Mouse (Mus musculus) kidney, adult 2 months (tissue): ENCODE measurements at regions not wholly inside any gene's neighbourhood (a gene's known extent, or its start where the extent isn't known, plus 50 kb on each side); places are given as distances from the start of the nearest gene placed in this dataset.

Experiments used
- CTCF ChIP-seq: fragments of 200-500 bp; conservative IDR thresholded peaks from 2 replicates; pipeline ENCODE4 v1.5.1; 2011; ENCODE audit warnings: low read depth, mild to moderate bottlenecking, control low read depth, low read length, moderate library complexity, mixed read lengths; ENCODE audit not compliant: insufficient read depth, insufficient read length
- POLR2A ChIP-seq: fragments of 200-500 bp; IDR thresholded peaks from one replicate; pipeline ENCODE4 v1.6.1; 2011; ENCODE audit warnings: low read depth, low read length, control low read depth

DNA sequence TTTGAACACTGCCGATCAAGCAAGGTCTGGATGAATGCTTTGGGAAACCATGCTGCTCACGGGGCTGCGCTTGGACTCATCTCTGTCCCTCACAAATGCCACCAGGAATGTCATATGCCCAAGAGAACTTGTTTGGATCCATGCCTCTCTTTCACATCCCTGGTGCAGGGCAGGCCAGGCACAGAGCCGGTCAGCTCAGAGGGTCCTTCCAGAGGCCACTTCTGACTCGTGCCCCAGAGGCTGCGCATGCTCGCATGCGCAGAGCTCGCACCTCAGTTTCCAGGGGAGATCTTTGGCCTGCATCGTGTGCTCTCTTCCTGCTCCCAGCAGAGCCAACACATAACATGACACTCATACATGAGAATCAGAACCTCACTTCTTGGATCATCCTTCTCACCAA, 111.1 kb downstream of the Tfap2c start:
- TF ChIP-seq CTCF (no peak), POLR2A (no peak)
